Mouse (Mus musculus) cerebellum, postnatal 4 days (tissue): Measurements from ENCODE around the gene Enc1.

Experiments used
- DNase-seq, 2 experiments: peaks; one replicate each; pipeline ENCODE4 v3.0.0; 2022; ENCODE audit warnings: low spot score in 2 of 2, mixed read lengths in 1 of 2

The Enc1 gene

DNA sequence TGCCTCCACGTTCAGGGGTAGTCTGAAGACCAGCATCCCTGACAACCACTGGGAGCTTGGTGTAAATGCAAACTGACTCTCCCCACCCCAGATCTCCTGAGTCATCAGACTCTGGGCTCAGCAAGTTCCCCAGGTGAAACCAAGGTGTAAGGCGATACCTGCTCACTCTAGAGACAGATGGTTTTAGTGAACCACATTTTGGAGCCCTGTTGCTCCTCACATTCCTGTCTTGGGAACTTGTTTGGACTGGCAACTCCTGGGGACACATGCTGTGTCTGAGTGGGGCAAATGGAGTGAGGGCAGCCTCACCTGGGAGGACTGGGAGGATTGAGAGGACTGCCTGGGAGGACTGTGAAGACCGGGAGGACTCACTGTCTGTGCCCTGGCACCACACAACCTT lies 13.1 kb upstream of the Enc1 start:
- no peak for DNase-seq

DNA sequence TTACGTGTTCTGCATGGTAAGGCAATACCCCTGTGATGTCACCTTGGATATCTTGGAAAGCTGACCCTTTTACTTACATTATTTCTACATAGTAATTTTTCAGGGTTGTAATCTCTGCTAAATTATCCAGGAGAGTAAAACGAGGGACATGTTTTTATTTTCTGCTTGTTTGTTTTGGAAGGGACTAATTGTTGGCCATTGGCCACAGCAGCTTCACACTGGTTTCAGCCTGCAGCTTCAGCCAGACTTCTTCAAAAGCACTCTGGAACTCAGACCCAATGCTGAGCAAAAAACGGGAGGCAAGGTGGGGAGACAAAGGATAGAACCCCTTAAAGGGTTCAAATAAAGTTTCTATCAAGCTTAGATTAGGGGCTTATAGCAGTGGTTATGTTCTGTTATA lies 10.8 kb upstream of the Enc1 start:
- no peak for DNase-seq

DNA sequence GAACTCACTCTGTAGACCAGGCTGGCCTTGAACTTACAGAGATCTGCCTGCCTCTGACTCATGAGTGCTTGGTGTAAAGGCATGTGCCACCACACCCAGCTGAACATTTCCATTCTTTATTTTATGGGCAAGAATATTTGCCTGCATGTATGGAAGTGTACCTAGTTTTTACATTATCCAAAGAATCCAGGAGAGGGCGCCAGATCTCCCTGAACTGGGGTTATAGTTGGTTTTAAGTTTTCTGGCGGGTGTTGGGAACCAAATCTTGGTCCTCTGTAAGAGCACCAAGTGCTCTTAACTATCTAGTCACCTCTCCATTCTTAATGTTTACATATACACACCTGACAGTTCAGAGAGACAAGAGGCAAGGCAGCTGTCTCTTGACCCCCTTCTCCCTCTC lies 7.8 kb upstream of the Enc1 start:
- DNase-seq = no peak

DNA sequence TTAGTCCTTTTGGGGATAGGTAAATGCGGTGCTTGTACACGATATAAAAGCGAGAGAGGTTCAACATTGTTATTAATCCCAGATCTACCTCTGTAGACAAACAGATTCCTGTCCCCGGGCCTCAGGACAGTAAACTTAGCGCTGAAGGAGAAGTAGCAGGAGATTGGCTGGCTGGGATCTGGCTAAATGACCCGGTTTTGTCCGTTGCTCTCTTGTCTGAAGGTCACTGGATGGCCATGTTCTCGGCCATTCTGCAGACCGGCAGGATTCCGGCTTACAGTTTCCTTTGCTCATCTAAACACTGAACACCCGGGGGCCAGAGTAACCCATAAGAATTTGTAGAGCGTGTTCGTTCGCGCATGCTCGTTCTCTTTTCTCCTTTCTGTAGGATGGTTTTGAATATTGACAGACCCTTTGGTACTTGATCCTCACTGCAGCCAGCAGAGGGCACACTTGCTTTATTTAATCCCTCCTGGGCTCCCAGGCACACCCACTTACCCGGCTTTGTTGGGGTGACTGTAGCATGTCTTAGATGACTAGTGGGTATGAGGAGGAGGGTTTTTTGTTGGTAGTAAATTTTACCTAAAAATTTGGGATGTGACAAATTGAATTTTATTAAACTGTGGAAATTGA lies 6.0 kb upstream of the Enc1 start:
- peak; percentile 56 to 82 for DNase-seq

DNA sequence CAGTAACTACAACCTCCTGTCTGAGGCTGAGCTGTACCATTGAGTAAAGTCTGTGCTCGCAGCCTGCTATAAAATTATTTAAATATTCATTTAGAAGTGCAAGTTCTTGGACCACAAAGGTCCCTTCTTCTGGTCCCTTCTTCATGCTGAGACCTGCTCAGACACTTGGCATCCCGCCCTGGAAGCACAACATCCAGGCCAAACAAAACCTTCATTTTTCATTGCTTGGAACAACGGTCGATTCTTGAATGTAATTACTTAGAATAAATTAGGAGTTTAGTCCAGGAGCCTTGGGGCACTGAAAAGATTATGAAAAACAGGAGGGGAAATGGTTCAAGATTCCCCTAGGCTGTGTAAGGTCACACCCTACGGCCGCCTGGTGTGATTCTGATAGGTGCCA lies 5.0 kb upstream of the Enc1 start:
- no peak for DNase-seq

DNA sequence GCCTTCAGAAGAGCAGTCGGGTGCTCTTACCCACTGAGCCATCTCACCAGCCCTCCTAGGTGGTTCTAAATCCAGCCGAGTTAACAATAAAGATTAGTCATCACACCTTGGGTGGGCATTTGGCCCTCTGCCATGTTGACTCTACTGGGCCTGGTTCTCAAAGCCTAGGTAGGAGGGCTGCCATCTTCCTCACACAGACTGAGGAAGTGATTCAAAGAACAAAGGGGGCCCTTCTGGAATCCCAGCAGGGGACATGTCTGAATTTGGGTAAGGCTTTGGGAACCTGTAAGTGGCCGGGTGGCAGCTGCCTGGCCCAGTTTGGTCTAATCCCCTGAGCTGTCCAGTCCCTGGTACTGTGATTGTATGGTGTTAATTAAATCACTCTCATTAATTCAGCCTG lies 3.2 kb upstream of the Enc1 start:
- DNase-seq = no peak

DNA sequence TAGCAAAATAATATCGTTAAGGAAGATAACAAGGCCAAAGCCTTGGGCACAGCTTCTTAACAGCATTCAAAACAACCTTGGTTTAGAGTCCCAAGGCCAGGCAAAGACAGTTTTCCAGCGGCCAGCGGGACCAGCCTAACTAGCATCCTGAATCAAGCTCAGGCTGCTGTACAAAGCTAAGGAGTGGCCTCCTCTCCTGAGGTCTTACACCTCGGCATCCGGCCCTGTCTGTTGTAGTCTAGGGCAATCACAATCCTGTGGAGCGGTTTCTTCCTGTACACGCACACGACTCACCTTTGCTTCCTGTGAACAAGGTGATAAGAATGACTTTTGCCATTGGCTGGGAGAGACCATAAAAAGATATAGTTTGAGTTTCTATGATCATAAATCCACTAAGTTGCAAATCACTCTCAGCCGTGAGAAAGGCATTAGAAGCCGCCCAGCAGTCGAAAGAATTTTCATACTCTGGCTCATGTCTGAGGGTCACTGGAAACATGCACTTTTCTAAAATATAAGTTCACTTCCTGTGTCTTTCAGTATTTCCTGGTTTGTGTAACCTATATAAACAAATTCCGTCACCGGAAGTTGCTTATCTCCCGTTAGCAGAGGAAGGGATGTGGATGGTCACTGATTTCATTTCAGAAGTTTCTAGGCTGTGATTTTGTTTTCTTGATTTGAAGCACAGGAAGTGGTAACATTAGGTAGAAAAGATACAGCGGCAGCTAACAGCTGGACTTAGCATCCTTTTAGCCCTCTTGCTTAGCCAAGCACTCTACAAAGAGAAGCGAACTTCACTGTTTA lies 2.5 kb upstream of the Enc1 start:
- DNase-seq = no peak

DNA sequence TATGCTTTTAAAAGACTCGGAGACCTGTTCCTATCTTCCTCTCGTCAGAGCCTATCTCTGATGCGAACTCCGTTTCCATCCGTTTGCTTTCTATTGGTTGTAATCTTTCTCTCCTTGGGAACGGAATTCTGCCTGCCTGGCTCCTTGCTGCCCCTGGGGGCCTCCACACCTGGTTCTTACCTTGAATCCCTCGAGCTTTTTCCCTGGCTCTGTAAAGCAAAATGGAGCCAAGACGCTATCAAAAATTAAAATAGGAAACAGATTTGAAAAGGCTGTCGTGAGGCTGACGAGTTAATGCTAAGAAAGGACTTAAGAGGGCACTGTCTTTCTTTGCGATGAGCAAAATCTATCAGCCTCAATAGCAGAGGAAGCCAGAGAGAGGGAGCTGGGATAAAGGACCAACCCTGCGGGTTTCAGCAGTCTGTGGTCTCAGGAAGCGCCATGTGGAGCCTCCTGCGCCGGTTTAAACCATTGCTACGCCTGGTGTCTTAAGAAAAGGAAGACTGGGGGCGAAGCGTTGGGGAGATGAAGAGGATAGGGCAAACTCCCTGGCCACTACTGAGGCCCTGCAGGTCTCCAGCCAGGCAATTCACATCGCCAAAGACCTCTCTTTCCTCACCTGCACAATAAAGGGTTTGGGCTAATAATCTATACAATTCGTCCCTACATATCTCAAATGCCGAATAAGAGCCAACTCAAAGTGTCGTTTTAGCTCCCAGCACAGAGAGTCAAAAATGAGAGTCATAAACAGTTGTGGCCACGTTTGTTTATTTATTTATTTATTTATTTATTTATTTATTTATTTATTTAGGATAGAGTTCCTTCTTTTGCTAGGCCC lies 1.3 kb upstream of the Enc1 start:
- DNase-seq = peak in 1 of 2 experiments; percentile 49

DNA sequence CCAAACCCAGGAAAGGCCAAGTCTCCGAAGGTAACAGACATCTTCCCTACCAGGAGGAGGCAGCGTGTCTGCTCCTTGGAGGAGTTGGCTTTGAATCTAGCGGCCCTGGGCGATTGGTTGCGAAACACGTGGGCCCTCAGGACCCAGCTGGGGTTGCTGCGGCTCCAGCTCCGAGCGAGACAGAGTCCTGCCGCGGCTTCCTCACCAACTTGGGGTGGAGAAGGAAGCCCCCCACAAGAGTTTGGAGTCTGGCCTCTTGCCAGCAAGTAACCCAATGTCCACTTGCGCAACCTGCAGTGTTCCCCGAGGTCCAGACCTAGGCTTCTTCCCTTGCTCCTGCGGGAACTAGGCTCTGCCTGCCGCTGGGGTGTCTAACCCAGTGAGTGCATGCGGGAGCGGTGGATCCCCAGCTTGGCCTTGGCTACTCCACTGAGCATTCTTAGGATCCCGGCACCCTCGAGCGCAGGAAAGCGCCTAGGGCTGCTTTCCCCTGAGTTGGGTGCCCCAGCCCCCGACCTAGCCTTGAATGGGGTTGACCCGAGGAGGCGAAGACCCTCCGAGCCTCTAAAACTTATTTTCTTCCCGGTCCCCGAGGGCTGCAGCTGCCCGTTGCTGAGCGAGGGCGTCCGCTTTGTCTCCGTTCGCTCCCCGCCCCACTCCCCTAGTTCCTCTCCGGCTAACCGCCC lies 483 bp upstream of the Enc1 start:
- peak in 1 of 2 experiments; percentile 67 for DNase-seq

DNA sequence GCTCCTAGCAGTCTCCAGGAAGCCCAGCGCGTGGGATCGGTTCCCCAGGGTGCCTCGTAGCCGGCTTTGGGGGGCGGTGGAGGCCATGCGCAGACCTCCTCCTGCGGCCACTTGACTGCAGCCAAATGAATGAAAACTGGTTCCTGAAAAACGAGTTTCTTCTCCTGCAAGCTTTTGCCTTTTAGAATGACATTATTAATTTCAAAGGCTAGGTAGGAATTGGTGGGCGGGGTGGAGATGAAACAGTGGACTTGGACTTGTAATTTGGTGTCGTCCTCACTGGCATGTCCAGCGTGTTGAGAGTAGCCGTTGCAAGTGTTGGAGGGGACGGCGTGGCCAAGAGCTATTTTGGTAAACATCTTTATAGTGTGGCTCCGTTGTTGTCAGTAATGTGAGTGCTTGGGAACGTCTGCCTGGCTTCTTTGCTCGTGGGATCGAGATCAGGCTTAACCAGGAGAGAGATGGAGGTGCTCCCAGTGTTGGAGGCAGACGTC lies 929 bp downstream of the Enc1 start:
- no peak for DNase-seq

DNA sequence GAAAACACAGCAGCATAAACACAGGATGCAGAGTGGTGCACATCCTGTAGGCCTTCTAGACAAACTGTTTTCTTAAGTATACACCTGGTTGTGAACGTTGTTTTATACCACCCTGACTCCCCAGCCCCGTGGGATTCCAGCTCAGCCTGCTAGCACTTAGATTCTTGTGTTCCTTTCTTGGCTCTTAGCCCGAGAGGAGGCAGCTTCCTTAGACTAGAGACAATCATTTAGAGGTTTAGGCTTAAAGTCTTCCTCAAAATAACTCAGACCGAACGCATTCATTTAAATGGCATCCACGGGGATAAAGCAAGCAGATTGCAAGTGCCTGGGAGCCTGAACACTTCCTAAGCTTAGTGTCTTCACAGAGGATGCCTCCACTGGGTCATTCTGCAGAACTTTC lies 1.8 kb downstream of the Enc1 start:
- no peak for DNase-seq

DNA sequence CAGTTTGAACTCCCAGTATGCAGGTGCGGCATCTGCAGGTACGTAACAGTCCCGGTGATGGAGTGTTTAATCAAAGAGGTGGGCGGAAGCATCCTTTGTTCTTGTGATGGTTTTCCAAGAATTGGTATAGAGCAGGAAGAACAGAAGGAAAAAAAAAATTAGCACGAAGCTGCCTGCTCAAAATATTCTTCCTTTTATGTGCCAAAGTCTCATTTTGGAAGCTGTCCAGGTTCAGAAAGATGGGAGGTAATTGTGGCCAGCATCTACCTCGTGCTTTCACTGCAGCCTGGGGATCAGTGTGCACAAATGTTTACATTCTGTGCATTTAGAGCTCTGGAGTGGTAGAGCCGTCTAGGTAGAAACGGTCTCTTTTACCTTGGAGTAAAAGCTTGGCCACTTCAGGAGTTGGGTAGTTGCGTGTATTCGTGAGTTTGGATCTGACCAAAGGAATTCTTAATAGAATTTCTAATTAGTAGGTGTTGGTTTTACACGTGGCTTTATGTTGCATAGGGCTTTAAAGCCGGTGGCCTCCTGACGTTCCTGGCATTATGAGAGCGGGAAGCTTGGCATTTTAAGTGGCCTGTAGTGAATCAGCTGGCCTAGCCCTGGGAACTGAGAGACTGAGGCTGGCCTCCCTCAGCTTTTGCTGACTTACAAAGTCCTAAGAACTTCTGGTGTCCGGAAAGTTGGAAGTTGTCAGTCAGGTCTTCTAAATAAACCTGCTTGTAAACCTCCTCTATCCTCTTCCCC lies 3.2 kb downstream of the Enc1 start:
- no peak for DNase-seq

DNA sequence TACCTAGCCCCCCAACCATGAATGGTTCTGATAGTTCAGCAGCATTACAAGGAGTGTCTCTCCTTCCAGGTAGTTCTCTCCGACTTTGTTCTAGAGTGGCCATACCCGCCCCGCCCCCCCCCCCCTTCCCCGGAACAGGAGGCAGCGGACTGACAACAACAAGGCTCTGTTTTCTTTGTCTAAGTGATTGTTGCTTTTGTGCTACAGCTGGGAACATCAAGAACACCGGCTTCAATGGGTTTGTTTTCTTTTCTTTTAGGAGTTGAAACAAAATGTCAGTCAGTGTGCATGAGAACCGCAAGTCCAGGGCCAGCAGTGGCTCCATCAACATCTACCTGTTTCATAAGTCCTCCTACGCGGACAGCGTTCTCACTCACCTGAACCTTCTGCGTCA lies 3.8 kb downstream of the Enc1 start:
- no peak for DNase-seq

DNA sequence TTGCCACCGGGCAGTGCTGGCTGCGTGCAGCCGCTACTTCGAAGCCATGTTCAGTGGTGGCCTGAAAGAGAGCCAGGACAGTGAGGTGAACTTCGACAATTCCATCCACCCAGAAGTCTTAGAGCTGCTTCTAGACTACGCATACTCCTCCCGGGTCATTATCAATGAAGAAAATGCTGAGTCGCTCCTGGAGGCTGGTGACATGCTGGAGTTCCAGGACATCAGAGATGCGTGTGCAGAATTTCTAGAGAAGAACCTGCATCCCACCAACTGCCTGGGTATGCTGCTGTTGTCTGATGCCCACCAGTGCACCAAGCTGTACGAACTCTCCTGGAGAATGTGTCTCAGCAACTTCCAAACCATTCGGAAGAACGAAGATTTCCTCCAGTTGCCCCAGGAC lies 4.3 kb downstream of the Enc1 start:
- no peak for DNase-seq

DNA sequence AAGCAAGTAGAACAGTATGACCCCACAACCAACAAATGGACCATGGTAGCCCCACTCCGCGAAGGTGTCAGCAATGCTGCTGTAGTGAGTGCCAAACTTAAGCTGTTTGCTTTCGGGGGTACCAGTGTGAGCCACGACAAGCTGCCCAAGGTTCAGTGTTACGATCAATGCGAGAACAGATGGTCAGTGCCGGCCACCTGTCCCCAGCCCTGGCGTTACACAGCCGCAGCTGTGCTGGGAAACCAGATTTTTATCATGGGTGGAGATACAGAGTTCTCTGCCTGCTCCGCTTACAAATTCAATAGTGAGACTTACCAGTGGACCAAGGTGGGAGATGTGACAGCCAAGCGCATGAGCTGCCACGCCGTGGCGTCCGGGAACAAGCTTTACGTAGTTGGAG lies 5.3 kb downstream of the Enc1 start:
- DNase-seq = peak in 1 of 2 experiments; percentile 36

DNA sequence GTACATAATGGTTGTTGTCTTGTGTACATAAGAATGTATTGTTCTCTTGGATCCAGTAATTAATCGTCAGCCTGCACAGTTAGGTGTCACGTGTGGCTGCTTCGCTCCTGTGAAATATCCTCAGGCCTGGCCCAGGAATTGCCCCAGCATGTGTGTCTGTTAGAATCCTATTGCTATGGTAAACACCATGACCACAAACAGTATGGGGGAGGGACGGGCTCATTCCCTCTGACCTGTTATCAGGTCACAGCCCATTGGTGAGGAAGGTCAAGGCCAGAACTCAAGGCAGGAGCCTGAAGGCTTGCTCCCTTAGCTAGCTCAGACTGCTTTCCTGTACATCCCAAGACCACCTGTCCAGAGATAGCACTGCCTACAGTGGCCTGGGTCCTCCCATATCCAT lies 6.8 kb downstream of the Enc1 start:
- DNase-seq = no peak

DNA sequence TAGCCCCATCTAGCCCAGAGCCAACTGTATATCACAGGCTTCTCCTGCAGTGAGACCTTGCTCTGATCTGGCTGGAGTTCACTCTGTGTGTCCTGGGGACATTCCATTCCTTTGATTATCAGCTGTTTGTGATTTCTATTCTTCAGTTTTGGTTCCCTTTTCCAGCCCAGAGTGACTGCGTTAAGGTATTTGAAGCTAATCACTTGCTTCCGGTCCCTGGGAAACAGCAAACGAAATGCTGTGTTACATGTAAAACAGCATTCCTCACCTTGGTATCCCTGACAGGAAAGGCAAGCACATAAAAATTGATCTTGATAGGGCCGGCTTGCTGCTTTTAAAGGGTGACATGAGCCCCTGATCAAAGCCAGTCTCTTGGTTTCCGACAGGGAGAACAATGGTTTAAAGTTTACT lies 8.2 kb downstream of the Enc1 start:
- DNase-seq = no peak

DNA sequence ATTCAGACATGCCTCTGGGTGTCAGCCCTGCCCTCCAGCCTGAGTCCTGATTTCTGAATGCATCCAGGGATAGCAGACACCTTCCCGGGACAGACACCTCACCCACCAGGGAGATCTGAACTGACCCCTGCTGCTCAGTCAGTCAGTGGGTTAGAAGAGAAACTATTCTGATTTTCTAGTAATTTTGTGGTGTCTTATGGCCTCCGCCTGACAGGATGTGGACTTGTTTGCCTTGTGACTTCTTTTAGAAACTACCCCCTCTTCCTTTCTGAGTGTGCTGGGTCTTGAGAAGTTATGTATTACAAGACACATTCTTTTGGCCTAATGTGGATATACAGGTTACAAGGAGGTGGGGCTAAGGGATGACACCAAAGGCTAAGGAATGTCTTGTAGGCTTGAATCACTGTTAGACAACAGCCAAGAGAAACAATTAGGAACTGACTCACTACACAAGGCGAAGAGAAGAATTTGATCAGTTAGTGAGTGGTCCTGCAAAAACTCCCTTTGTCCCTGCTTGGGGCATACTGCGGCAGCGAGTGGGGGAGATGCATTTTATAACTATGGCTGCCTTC lies 8.7 kb downstream of the Enc1 start:
- no peak for DNase-seq

DNA sequence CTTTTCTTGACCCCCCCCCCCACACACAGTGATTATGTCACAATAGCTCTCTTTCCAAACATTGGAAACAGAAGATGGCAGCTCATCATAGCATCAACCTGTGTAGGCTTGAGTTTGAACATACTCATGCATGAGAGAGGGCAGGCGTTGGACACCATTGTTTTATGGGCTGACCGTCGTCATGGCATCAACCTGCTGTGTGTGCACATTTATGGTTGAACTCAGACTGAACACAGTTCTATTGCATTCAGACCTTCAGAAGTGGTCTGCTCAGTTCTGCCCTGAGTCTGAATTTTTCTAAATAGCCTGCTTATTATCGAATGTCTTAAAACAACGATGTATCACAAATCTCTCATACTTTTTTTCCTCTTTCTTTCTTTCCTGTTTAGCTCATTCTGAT lies 9.2 kb downstream of the Enc1 start:
- no peak for DNase-seq

DNA sequence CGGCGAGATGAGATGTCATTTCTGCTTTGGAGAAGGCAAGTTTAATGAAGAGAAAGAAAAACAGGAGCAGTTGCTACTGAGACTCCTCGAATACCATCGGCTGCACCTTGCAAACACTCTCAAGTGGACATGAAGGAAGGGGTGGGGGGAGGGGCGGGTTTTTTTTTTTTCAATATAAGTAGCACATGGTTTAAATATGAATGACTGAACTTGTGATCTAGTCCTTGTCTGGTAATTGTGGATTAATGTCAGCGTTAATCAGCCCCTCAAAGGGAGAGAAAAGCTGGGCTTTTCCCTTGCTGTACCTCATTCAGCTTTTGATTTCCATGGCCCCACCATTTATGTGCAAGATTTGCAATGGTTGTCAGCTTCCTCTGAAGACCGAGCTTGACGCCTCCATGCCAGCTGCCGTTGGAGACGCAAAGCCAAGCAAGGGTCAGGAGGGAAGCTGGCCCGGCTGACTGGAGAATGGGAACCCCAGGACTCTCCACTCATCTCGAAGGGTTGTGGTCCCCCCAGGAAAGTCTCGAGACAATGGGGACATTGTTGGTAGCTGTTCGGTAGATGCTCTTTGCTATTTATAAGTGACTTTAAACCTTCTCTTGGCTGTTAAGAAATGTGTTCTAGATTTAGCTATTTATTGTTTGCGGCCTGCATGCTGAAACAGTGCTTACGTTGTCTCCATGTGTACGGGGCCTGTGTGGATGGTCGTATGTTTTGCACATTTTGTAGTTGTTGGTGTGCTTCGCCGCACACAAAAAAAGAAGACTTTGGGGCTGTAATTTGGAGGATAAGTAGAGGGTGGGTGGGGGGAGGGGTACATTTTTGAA lies 9.9 kb downstream of the Enc1 start:
- DNase-seq = peak in 1 of 2 experiments; percentile 40
